Mouse (Mus musculus): ENCODE data around the gene Rimbp2.

- TF ChIP-seq CTCF (IDR thresholded peaks at IDR 0.05; ENCODE audit: extremely low read depth, insufficient read depth, low read length) (peak; percentile 31; the same call in 1 of the 2 replicates), POLR2A (IDR thresholded peaks at IDR 0.05; ENCODE audit: extremely low read depth, insufficient read depth, low read length) (no peak)
These were observed 176.9 kb downstream of the Rimbp2 start for GRCm38 (mm10) chr5:128776386-128776785.
